Mouse (Mus musculus) stomach, postnatal 0 days (tissue): ENCODE measurements at regions not wholly inside any gene's neighbourhood (a gene's known extent, or its start where the extent isn't known, plus 50 kb on each side); places are given as distances from the start of the nearest gene placed in this dataset.

Source experiments
- CTCF ChIP-seq: IDR thresholded peaks from 2 replicates; pipeline ENCODE4 v1.5.1; 2016; ENCODE audit warnings: antibody characterized with exemption, low read depth, mild to moderate bottlenecking, moderate library complexity
- EP300 ChIP-seq: optimal IDR thresholded peaks from 2 replicates; pipeline ENCODE3; 2016; ENCODE audit warnings: antibody characterized with exemption

- TF ChIP-seq CTCF (no peak), EP300 (no peak)
These were observed 243.8 kb upstream of the Got2 start for GRCm38 (mm10) chr8:96132183-96132582.
